Mouse (Mus musculus) cortical plate, adult 2 months (tissue): ENCODE data around the gene Kif5a.

Source experiments
- CTCF ChIP-seq: fragments of 200-500 bp; IDR thresholded peaks from 2 replicates; pipeline ENCODE4 v1.5.1; 2011; ENCODE audit warnings: mild to moderate bottlenecking, control low read depth, low read length; ENCODE audit not compliant: insufficient read depth; ENCODE audit errors: extremely low read depth
- POLR2A ChIP-seq: fragments of 200-500 bp; IDR thresholded peaks from 2 replicates; pipeline ENCODE4 v1.6.1; 2011; ENCODE audit warnings: mild to moderate bottlenecking, low read length, control low read depth; ENCODE audit not compliant: insufficient read depth; ENCODE audit errors: extremely low read depth

- TF ChIP-seq CTCF (no peak), POLR2A (no peak)
Observed at GRCm38 (mm10) chr10:127198492-127198891, 64.7 kb downstream of the Kif5a start.
